Mouse (Mus musculus): ENCODE results near the gene Kpnb1. TPM values are rescaled to one million over a fixed set of nuclear protein-coding genes. Genes with fewer than 3 reads are reported as not detected.

Gene Kpnb1
- polyA plus RNA-seq, 1 experiment from 2014 or later = 99.7 TPM

DNA sequence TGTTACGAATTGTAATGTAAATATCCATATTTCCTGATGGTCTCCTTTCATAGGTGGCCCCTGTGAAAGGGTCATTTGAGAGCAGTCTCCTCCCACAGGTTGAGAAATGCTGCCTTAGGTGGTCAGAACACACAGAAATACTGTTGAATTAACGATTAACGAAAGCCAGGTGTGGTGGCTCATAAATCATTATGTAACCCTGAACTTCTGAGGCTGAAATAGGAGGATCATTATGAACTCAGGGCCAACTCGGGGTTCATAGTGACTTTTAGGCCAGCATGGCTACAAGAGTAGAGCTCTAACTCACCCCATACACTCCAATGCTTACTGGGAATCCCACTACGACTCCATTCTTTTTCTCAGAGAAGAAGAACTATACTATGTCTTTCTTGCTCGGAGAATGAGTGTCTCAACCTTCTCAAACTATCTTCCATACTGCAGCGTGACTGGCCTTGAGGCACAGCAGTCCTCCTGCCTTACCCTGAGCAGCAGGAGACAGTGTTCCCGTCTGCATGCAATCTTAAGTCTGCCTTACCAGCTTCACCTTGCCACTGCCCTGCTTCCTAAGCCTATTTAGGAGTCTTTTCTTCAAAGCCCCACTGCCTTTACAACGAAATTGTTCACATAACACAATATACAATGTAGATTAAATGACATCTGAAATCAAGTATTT, 23.2 kb upstream of the Kpnb1 start:
- Histone ChIP-seq H3K36me3 (ENCODE audit: control insufficient read depth, insufficient read depth, low read length) (peaks cover 16% of the 10 kb centered on the region), H3K27ac (ENCODE audit: low read depth, low read length) (no peak overlapping the region), H3K4me1 (replicated peaks; ENCODE audit: control insufficient read depth, insufficient read depth, low read length) (no peaks in the 10 kb centered on the region), H3K27me3 (ENCODE audit: control insufficient read depth, insufficient read depth, low read length) (no peaks in the 10 kb centered on the region), H3K9ac (ENCODE audit: low read depth, low read length) (no peak overlapping the region), H3K9me3 (ENCODE audit: control insufficient read depth, low read length) (no peaks in the 10 kb centered on the region), H3K4me3 (ENCODE audit: low read depth, low read length) (no peak overlapping the region), H3K4me2 (replicated peaks; ENCODE audit: low read depth, low read length) (no peak overlapping the region)
- no peak for DNase-seq (ENCODE audit: low spot score)
- ATAC-seq (ENCODE audit: low FRiP score) = no peak
- 89% methylated on average over 9 of the region's 9 CpGs for WGBS

DNA sequence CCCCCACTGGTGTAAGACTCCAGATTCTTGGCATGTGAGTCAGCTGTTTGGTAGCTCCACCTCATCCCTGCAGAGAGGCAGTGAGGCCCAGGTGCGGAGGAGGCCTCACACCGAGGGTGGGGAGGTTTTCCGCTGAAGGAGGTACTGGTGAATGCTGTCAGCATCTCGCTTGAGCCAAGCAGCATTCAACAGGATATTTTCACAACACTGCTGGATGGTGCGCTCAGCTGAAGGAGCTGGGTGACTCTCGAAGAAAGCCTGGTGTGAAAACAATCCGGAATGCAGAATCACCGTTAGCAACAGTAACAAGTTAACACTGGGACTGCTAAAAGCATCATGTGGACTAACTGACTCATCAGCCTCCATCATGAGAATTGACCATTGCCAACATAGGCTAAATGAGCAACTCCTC, 19.3 kb upstream of the Kpnb1 start:
- Histone ChIP-seq H3K4me1 (replicated peaks; ENCODE audit: control insufficient read depth, insufficient read depth, low read length) (no peaks in the 10 kb centered on the region), H3K27me3 (ENCODE audit: control insufficient read depth, insufficient read depth, low read length) (no peaks in the 10 kb centered on the region), H3K27ac (ENCODE audit: low read depth, low read length) (no peak overlapping the region), H3K4me3 (ENCODE audit: low read depth, low read length) (no peak overlapping the region), H3K36me3 (ENCODE audit: control insufficient read depth, insufficient read depth, low read length) (peaks cover 5% of the 10 kb centered on the region), H3K9ac (ENCODE audit: low read depth, low read length) (no peak overlapping the region), H3K4me2 (replicated peaks; ENCODE audit: low read depth, low read length) (no peak overlapping the region), H3K9me3 (ENCODE audit: control insufficient read depth, low read length) (no peaks in the 10 kb centered on the region)
- WGBS = 84% methylated on average over 8 of the region's 8 CpGs
- ATAC-seq (ENCODE audit: low FRiP score) (no peak), DNase-seq (ENCODE audit: low spot score) (no peak)

DNA sequence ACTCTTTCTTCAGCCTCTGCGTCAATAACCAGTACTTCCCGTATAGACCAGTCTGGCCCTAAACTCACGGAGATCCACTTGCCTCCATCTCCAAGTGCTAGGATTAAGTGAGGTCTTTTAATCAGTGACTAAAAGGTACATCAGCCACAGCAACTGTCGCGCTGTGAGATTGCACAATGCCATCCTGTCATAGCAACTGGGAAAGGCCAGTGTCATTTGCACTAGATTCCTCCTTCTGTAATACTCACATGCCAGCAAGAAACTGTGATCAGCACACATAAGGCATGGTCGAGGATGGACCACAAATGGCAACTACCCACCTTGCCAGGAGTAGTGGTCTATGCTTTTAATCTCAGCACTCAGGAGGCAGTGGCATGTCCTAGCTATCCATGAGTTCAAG, 11.8 kb upstream of the Kpnb1 start:
- Histone ChIP-seq H3K4me1 (replicated peaks; ENCODE audit: control insufficient read depth, insufficient read depth, low read length) (no peaks in the 10 kb centered on the region), H3K27ac (ENCODE audit: low read depth, low read length) (no peak overlapping the region), H3K36me3 (ENCODE audit: control insufficient read depth, insufficient read depth, low read length) (no peaks in the 10 kb centered on the region), H3K9ac (ENCODE audit: low read depth, low read length) (no peak overlapping the region), H3K4me2 (replicated peaks; ENCODE audit: low read depth, low read length) (no peak overlapping the region), H3K27me3 (ENCODE audit: control insufficient read depth, insufficient read depth, low read length) (no peaks in the 10 kb centered on the region), H3K4me3 (ENCODE audit: low read depth, low read length) (no peak overlapping the region), H3K9me3 (ENCODE audit: control insufficient read depth, low read length) (no peaks in the 10 kb centered on the region)
- ATAC-seq (ENCODE audit: low FRiP score) = no peak
- no peak for DNase-seq (ENCODE audit: low spot score)
- WGBS = 88% methylated on average over 6 of the region's 6 CpGs

DNA sequence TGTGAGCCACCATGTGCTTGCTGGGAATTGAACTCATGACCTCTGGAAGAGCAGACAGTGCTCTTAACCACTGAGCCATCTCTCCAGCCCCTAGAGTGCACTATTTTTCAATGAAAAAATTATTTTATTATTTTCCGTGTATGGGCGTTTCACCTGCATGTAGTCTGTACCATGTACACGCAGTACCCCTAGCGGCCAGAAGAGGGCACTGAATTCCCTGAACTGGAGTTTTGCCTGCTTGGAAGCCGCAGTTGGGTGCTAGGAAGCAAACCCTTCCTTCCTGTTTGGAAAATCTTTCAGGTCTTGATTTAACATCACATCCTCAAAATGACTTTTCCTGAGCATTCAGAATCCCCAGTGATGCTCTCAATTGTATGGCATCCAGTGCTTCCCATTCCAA, 10.9 kb upstream of the Kpnb1 start:
- 15% methylated on average over 5 of the region's 5 CpGs for WGBS
- ATAC-seq (ENCODE audit: low FRiP score) (no peak), DNase-seq (ENCODE audit: low spot score) (peak; percentile 70)
- Histone ChIP-seq H3K4me3 (ENCODE audit: low read depth, low read length) (no peak overlapping the region), H3K36me3 (ENCODE audit: control insufficient read depth, insufficient read depth, low read length) (no peaks in the 10 kb centered on the region), H3K4me2 (replicated peaks; ENCODE audit: low read depth, low read length) (no peak overlapping the region), H3K9ac (ENCODE audit: low read depth, low read length) (no peak overlapping the region), H3K27ac (ENCODE audit: low read depth, low read length) (no peak overlapping the region), H3K4me1 (replicated peaks; ENCODE audit: control insufficient read depth, insufficient read depth, low read length) (no peaks in the 10 kb centered on the region), H3K9me3 (ENCODE audit: control insufficient read depth, low read length) (no peaks in the 10 kb centered on the region), H3K27me3 (ENCODE audit: control insufficient read depth, insufficient read depth, low read length) (no peaks in the 10 kb centered on the region)

DNA sequence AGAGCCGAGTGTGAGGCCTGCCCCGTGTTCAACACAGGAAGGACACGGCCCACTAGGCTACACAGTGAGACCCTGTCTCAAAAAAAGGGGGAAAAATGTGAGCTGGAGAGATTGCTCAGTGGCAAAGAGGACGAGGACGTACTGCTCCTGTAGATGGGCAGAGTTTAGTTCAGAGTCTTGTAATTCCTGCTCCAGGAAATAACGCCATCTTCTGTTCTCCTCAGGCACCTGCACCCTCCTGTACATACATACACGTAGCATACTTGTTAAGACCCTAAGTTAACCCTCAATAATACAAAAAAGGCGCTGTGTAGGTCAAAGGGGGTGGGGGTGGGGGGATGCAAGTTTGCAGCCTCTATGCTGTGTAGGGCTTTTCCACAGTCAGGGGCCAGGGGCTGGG, 9.3 kb upstream of the Kpnb1 start:
- Histone ChIP-seq H3K27me3 (ENCODE audit: control insufficient read depth, insufficient read depth, low read length) (no peaks in the 10 kb centered on the region), H3K27ac (ENCODE audit: low read depth, low read length) (no peak overlapping the region), H3K4me1 (replicated peaks; ENCODE audit: control insufficient read depth, insufficient read depth, low read length) (no peaks in the 10 kb centered on the region), H3K4me2 (replicated peaks; ENCODE audit: low read depth, low read length) (no peak overlapping the region), H3K4me3 (ENCODE audit: low read depth, low read length) (no peak overlapping the region), H3K9ac (ENCODE audit: low read depth, low read length) (no peak overlapping the region), H3K36me3 (ENCODE audit: control insufficient read depth, insufficient read depth, low read length) (no peaks in the 10 kb centered on the region), H3K9me3 (ENCODE audit: control insufficient read depth, low read length) (no peaks in the 10 kb centered on the region)
- no peak for ATAC-seq (ENCODE audit: low FRiP score)
- WGBS = 80% methylated on average over 8 of the region's 8 CpGs
- DNase-seq (ENCODE audit: low spot score) = no peak

DNA sequence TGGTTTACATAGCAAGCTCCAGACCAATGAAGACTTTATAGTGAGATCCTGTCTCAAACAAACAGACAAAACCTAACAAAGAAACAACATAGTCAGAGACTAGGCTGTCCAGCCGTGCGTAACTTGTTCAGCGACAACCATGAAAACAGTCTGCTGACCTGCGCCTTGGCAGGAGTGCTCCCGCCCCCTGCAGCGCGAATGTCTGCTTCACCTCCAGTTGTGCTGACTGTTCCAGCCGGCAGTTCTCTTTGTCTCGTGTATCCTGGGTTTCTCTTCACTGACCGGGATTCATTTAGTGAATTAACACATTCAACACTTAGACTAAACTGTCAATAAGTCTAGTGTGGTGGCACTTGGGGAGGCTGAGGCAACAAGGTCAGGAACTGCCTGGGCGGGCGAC, 8.9 kb upstream of the Kpnb1 start:
- Histone ChIP-seq H3K4me3 (ENCODE audit: low read depth, low read length) (no peak overlapping the region), H3K9me3 (ENCODE audit: control insufficient read depth, low read length) (no peaks in the 10 kb centered on the region), H3K4me2 (replicated peaks; ENCODE audit: low read depth, low read length) (no peak overlapping the region), H3K27ac (ENCODE audit: low read depth, low read length) (no peak overlapping the region), H3K9ac (ENCODE audit: low read depth, low read length) (no peak overlapping the region), H3K27me3 (ENCODE audit: control insufficient read depth, insufficient read depth, low read length) (no peaks in the 10 kb centered on the region), H3K36me3 (ENCODE audit: control insufficient read depth, insufficient read depth, low read length) (no peaks in the 10 kb centered on the region), H3K4me1 (replicated peaks; ENCODE audit: control insufficient read depth, insufficient read depth, low read length) (no peaks in the 10 kb centered on the region)
- ATAC-seq (ENCODE audit: low FRiP score) = no peak
- WGBS = 68% methylated on average over 12 of the region's 12 CpGs
- DNase-seq (ENCODE audit: low spot score) = no peak

DNA sequence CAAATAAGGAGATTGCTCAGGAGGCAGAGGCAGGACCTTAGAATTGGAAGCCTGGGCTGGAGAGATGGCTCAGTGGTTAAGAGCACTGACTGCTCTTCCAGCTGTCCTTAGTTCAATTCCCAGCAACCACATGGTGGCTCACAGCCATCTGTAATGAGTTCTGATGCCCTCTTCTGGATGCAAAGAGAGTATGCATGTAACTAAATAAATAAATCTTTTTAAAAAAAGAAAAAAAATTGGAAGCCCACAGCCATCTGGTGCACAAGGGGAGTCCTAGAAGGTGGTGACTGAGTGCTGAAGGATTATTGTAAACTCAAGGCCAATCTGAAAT, 4.9 kb upstream of the Kpnb1 start:
- no peak overlapping the region for H3K27ac ChIP-seq (ENCODE audit: low read depth, low read length)
- H3K4me1 ChIP-seq (replicated peaks; ENCODE audit: control insufficient read depth, insufficient read depth, low read length) = no peaks in the 10 kb centered on the region
- DNase-seq (ENCODE audit: low spot score) = no peak
- no peaks in the 10 kb centered on the region for H3K36me3 ChIP-seq (ENCODE audit: control insufficient read depth, insufficient read depth, low read length)
- no peak overlapping the region for H3K9ac ChIP-seq (ENCODE audit: low read depth, low read length)
- H3K27me3 ChIP-seq (ENCODE audit: control insufficient read depth, insufficient read depth, low read length) = no peaks in the 10 kb centered on the region
- no peaks in the 10 kb centered on the region for H3K9me3 ChIP-seq (ENCODE audit: control insufficient read depth, low read length)
- H3K4me3 ChIP-seq (ENCODE audit: low read depth, low read length) = no peak overlapping the region
- H3K4me2 ChIP-seq (replicated peaks; ENCODE audit: low read depth, low read length) = no peak overlapping the region
- ATAC-seq (ENCODE audit: low FRiP score) = no peak

DNA sequence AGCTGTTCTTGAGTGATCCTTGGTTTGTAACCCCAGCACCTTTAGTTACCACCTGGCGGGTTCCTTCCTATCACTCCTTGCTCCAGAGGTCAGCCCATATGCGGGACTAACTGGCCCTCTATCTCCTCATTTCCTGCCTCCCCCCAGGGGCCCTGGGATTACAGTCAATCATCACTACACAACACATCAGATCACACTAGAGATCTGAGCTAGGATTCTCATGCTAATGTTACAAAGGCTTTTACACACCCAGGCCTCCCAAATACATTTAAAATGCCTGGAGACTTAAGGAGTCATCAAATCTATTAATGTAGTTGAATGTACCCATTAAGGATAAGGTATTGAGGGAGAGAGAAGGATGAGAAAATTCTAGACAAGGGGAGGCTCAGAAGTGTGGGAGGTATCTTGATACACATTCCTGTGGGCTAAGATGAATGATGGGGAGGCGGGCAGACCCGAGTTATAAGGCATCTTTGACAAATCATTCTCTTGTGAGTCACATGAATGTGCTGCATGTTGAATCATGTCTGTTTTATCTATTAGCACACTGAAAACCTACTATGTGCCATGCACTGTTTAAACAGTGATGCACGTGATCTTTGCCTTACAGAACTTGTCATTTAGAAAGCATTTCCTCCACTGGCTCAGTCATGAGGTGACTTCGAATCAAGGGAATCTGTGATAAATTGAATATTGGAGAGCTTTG, 4.4 kb upstream of the Kpnb1 start:
- WGBS = 78% methylated on average over 6 of the region's 6 CpGs
- H3K9ac ChIP-seq (ENCODE audit: low read depth, low read length) = no peak overlapping the region
- no peak overlapping the region for H3K27ac ChIP-seq (ENCODE audit: low read depth, low read length)
- H3K4me1 ChIP-seq (replicated peaks; ENCODE audit: control insufficient read depth, insufficient read depth, low read length) = no peaks in the 10 kb centered on the region
- no peaks in the 10 kb centered on the region for H3K9me3 ChIP-seq (ENCODE audit: control insufficient read depth, low read length)
- H3K4me2 ChIP-seq (replicated peaks; ENCODE audit: low read depth, low read length) = no peak overlapping the region
- no peak for DNase-seq (ENCODE audit: low spot score)
- no peaks in the 10 kb centered on the region for H3K27me3 ChIP-seq (ENCODE audit: control insufficient read depth, insufficient read depth, low read length)
- ATAC-seq (ENCODE audit: low FRiP score) = no peak
- H3K4me3 ChIP-seq (ENCODE audit: low read depth, low read length) = no peak overlapping the region
- no peaks in the 10 kb centered on the region for H3K36me3 ChIP-seq (ENCODE audit: control insufficient read depth, insufficient read depth, low read length)

DNA sequence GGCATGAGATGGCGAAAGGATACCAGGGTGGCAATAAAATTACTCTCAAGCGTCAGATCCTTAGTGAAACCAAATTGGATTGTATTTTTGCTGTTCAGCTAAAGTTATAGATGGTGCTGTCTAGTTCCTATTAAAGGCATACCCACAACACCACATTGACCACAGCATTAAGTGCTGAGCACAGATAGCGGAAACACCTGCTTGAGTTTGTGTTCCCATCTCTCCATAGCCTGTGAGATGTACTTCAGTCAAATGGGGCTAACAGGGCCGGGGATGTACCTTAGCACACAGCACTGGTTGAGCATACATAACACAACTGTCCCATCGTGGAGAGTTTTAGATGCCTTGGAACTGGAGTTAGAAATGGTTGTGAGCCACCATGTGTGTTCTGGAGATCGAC, 3.3 kb upstream of the Kpnb1 start:
- Histone ChIP-seq H3K9me3 (ENCODE audit: control insufficient read depth, low read length) (no peaks in the 10 kb centered on the region), H3K36me3 (ENCODE audit: control insufficient read depth, insufficient read depth, low read length) (no peaks in the 10 kb centered on the region), H3K27me3 (ENCODE audit: control insufficient read depth, insufficient read depth, low read length) (no peaks in the 10 kb centered on the region), H3K4me2 (replicated peaks; ENCODE audit: low read depth, low read length) (no peak overlapping the region), H3K4me3 (ENCODE audit: low read depth, low read length) (no peak overlapping the region), H3K4me1 (replicated peaks; ENCODE audit: control insufficient read depth, insufficient read depth, low read length) (0 out of 2 replicates have a peak, but pooled peaks cover 2% of the 10 kb centered on the region), H3K9ac (ENCODE audit: low read depth, low read length) (no peak overlapping the region), H3K27ac (ENCODE audit: low read depth, low read length) (no peak overlapping the region)
- ATAC-seq (ENCODE audit: low FRiP score) = no peak
- DNase-seq (ENCODE audit: low spot score) = no peak
- WGBS = 94% methylated on average over 6 of the region's 6 CpGs

All from hindbrain, embryonic 11.5 days (tissue).